Mouse (Mus musculus): ENCODE data around the gene Cfap99. TPM values are rescaled to one million over a fixed set of nuclear protein-coding genes. Genes with fewer than 3 reads are reported as not detected.

Gene Cfap99
- total and polyA plus RNA-seq, 3 experiments: not detected

GRCm38 (mm10) chr5:34285285-34285684 is 3.1 kb upstream of the Cfap99 start:
- H3K79me2 ChIP-seq (ENCODE audit: control insufficient read depth, insufficient read depth, low read length, poor library complexity): no peaks in the 10 kb centered on the region
- peaks cover 2 to 11% of the 10 kb centered on the region in 2 experiments; a peak in 3 of 4 replicates for H3K27me3 ChIP-seq (ENCODE audit: control insufficient read depth in 1 of 2, insufficient read depth in 2 of 2, low read length in 2 of 2)
- H3K27ac ChIP-seq (ENCODE audit: control insufficient read depth, low read depth, low read length): no peak overlapping the region
- no peak overlapping the region for H3K9ac ChIP-seq (ENCODE audit: control insufficient read depth, low read depth, low read length, poor library complexity, severe bottlenecking)
- no peaks in the 10 kb centered on the region for H3K36me3 ChIP-seq (ENCODE audit: control insufficient read depth in 1 of 2, insufficient read depth in 2 of 2, low read length in 2 of 2)
- H3K9me3 ChIP-seq (replicated peaks; ENCODE audit: insufficient read depth, low read length): no peaks in the 10 kb centered on the region
- H3K4me1 ChIP-seq (ENCODE audit: control insufficient read depth in 1 of 2, insufficient read depth in 2 of 2, low read length in 2 of 2): no peaks in the 10 kb centered on the region
- H3K4me3 ChIP-seq (ENCODE audit: control insufficient read depth in 1 of 2, insufficient read depth in 1 of 2, low read depth in 2 of 2, low read length in 2 of 2): no peak overlapping the region
- TF ChIP-seq POLR2AphosphoS5 (IDR thresholded peaks at IDR 0.05; ENCODE audit: borderline replicate concordance, low read depth, low read length): no peak
- no peak for TF ChIP-seq TAL1 (IDR thresholded peaks at IDR 0.05; ENCODE audit: low read length)
- TF ChIP-seq RCOR1 (IDR thresholded peaks at IDR 0.05; ENCODE audit: low read depth, low read length): no peak
- TF ChIP-seq ZKSCAN1 (IDR thresholded peaks at IDR 0.05; ENCODE audit: low read depth, low read length): no peak
- no peak for TF ChIP-seq MYB (IDR thresholded peaks at IDR 0.05; ENCODE audit: low read depth, low read length)
- no peak for TF ChIP-seq GATA1 (IDR thresholded peaks at IDR 0.05; ENCODE audit: low read depth, low read length)
- TF ChIP-seq SMC3 (IDR thresholded peaks at IDR 0.05; ENCODE audit: low read depth, low read length): no peak
- no peak for TF ChIP-seq POLR2AphosphoS2 (IDR thresholded peaks at IDR 0.05; ENCODE audit: low read length)
- TF ChIP-seq JUND (IDR thresholded peaks at IDR 0.05; ENCODE audit: low read depth, low read length): no peak
- no peak for DNase-seq (ENCODE audit: low read depth, low spot score)

DNA sequence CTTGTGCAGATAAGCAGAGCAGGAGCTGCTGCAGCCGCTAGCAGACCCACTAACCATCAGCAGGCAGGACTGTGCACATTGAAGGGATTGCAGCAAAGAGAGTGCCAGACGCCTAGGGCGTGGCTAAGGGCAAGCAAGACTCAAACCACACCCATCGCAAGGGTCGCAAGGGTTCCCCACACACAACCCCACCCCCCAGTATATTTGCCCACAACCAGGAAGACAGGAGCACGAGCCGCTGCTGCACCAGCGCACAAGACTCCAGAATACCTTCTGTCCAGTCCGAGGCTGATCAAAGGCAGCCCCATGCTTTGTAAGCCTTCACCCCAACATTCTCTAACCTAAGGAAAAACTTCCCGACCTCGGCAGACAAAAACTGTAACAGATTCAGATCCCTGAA is 1.9 kb upstream of the Cfap99 start:
- Histone ChIP-seq H3K27me3 (ENCODE audit: control insufficient read depth in 1 of 2, insufficient read depth in 2 of 2, low read length in 2 of 2) (peaks cover 5 to 11% of the 10 kb centered on the region in 2 experiments; a peak in 3 of 4 replicates), H3K9me3 (replicated peaks; ENCODE audit: insufficient read depth, low read length) (no peaks in the 10 kb centered on the region), H3K4me1 (ENCODE audit: control insufficient read depth in 1 of 2, insufficient read depth in 2 of 2, low read length in 2 of 2) (no peaks in the 10 kb centered on the region), H3K79me2 (ENCODE audit: control insufficient read depth, insufficient read depth, low read length, poor library complexity) (no peaks in the 10 kb centered on the region), H3K27ac (ENCODE audit: control insufficient read depth, low read depth, low read length) (no peak overlapping the region), H3K9ac (ENCODE audit: control insufficient read depth, low read depth, low read length, poor library complexity, severe bottlenecking) (no peak overlapping the region), H3K4me3 (ENCODE audit: control insufficient read depth in 1 of 2, insufficient read depth in 1 of 2, low read depth in 2 of 2, low read length in 2 of 2) (no peak overlapping the region), H3K36me3 (ENCODE audit: control insufficient read depth in 1 of 2, insufficient read depth in 2 of 2, low read length in 2 of 2) (no peaks in the 10 kb centered on the region)
- no peak for DNase-seq (ENCODE audit: low read depth, low spot score)
- TF ChIP-seq GABPA (IDR thresholded peaks at IDR 0.05; ENCODE audit: low read depth, low read length) (no peak), JUND (IDR thresholded peaks at IDR 0.05; ENCODE audit: low read depth, low read length) (no peak), MEF2A (IDR thresholded peaks at IDR 0.05; ENCODE audit: extremely low read depth, insufficient replicate concordance, low read depth, low read length, poor library complexity, severe bottlenecking) (no peak), GATA1 (IDR thresholded peaks at IDR 0.05; ENCODE audit: low read depth, low read length) (no peak), TBP (IDR thresholded peaks at IDR 0.05; ENCODE audit: low read depth, low read length) (no peak), POLR2AphosphoS5 (IDR thresholded peaks at IDR 0.05; ENCODE audit: borderline replicate concordance, low read depth, low read length) (no peak), ZNF384 (IDR thresholded peaks at IDR 0.05; ENCODE audit: low read depth, low read length) (no peak), CTCF (IDR thresholded peaks at IDR 0.05 in 2 of 3, conservative IDR thresholded peaks at IDR 0.05 in 1 of 3; ENCODE audit: control insufficient read depth in 1 of 3, insufficient read depth in 1 of 3, low read depth in 2 of 3, low read length in 3 of 3, poor library complexity in 1 of 3, severe bottlenecking in 1 of 3) (no peak), TCF12 (IDR thresholded peaks at IDR 0.05; ENCODE audit: low read depth, low read length) (no peak), ZKSCAN1 (IDR thresholded peaks at IDR 0.05; ENCODE audit: low read depth, low read length) (no peak), MAFK (IDR thresholded peaks at IDR 0.05; ENCODE audit: borderline replicate concordance, low read depth, low read length) (no peak), EP300 (IDR thresholded peaks at IDR 0.05; ENCODE audit: low read depth in 1 of 2, low read length in 2 of 2) (no peak), USF1 (IDR thresholded peaks at IDR 0.05; ENCODE audit: low read depth, low read length) (no peak), MYC (IDR thresholded peaks at IDR 0.05; ENCODE audit: low read depth, low read length) (no peak)
